Mouse (Mus musculus): ENCODE results near the gene Smarcad1. TPM values are rescaled to one million over a fixed set of nuclear protein-coding genes. Genes with fewer than 3 reads are reported as not detected.
A peak's percentile ranks its signal among the peaks of the same experiment; 100 is the strongest.
"Not testable (repeated sequence)": the region's sequence is repeated elsewhere in the genome, so short reads cannot be mapped to it uniquely, and the experiment has no call there.

The Smarcad1 gene
- polyA plus RNA-seq, 1 experiment = 10.4 TPM

- peaks cover 23% of the 10 kb centered on the region for H3K79me2 ChIP-seq (ENCODE audit: control insufficient read depth, insufficient read depth)
- peak overlapping the region; percentile 88 for H3K4me2 ChIP-seq (ENCODE audit: low read depth)
- TF ChIP-seq MYOD1 (IDR thresholded peaks at IDR 0.05; ENCODE audit: control insufficient read depth in 1 of 3, insufficient read length in 2 of 3, low read depth in 2 of 3) (no peak), REST (IDR thresholded peaks at IDR 0.05; ENCODE audit: insufficient read depth, insufficient read length) (no peak), CEBPB (IDR thresholded peaks at IDR 0.05; ENCODE audit: insufficient read depth, poor library complexity, severe bottlenecking) (no peak), POLR2AphosphoS2 (IDR thresholded peaks at IDR 0.05; ENCODE audit: insufficient read length, low read depth) (no peak), MAX (IDR thresholded peaks at IDR 0.05; ENCODE audit: low read depth) (no peak), USF1 (IDR thresholded peaks at IDR 0.05; ENCODE audit: low read depth) (no peak), SRF (IDR thresholded peaks at IDR 0.05; ENCODE audit: control insufficient read depth, insufficient read length, low read depth) (no peak), TCF12 (IDR thresholded peaks at IDR 0.05; ENCODE audit: insufficient read depth, poor library complexity, severe bottlenecking) (no peak), E2F4 (IDR thresholded peaks at IDR 0.05; ENCODE audit: insufficient read depth) (no peak), TCF3 (IDR thresholded peaks at IDR 0.05; ENCODE audit: insufficient read length, low read depth) (no peak), POLR2A (IDR thresholded peaks at IDR 0.05; ENCODE audit: insufficient read length, low read depth) (no peak), MYOG (IDR thresholded peaks at IDR 0.05; ENCODE audit: control insufficient read depth in 1 of 3, insufficient read depth in 1 of 3, insufficient read length in 2 of 3, low read depth in 2 of 3) (no peak)
- H3K4me3 ChIP-seq = peak overlapping the region; percentile 65
- H3K36me3 ChIP-seq (ENCODE audit: control insufficient read depth, insufficient read depth) = peaks cover 22% of the 10 kb centered on the region
- peak overlapping the region; percentile 99 for H3ac ChIP-seq (ENCODE audit: control insufficient read depth, insufficient read length)
- no peaks in the 10 kb centered on the region for H3K27me3 ChIP-seq (ENCODE audit: control insufficient read depth, insufficient read depth, insufficient read length)
Measured at GRCm38 (mm10) chr6:65041932-65042331, 451 bp upstream of the Smarcad1 start.

GRCm38 (mm10) chr6:65043241-65043640, 858 bp downstream of the Smarcad1 start:
- H3K36me3 ChIP-seq (ENCODE audit: control insufficient read depth, insufficient read depth) = peaks cover 22% of the 10 kb centered on the region
- TF ChIP-seq E2F4 (IDR thresholded peaks at IDR 0.05; ENCODE audit: insufficient read depth) = no peak
- no peak for TF ChIP-seq MYOD1 (IDR thresholded peaks at IDR 0.05; ENCODE audit: control insufficient read depth in 1 of 3, insufficient read length in 2 of 3, low read depth in 2 of 3)
- no peak for TF ChIP-seq POLR2A (IDR thresholded peaks at IDR 0.05; ENCODE audit: insufficient read length, low read depth)
- TF ChIP-seq MYOG (IDR thresholded peaks at IDR 0.05; ENCODE audit: control insufficient read depth in 1 of 3, insufficient read depth in 1 of 3, insufficient read length in 2 of 3, low read depth in 2 of 3) = no peak
- no peak for TF ChIP-seq SRF (IDR thresholded peaks at IDR 0.05; ENCODE audit: control insufficient read depth, insufficient read length, low read depth)
- TF ChIP-seq POLR2AphosphoS2 (IDR thresholded peaks at IDR 0.05; ENCODE audit: insufficient read length, low read depth) = no peak
- no peak for TF ChIP-seq TCF12 (IDR thresholded peaks at IDR 0.05; ENCODE audit: insufficient read depth, poor library complexity, severe bottlenecking)
- no peak for TF ChIP-seq MAX (IDR thresholded peaks at IDR 0.05; ENCODE audit: low read depth)
- H3K79me2 ChIP-seq (ENCODE audit: control insufficient read depth, insufficient read depth) = peaks cover 30% of the 10 kb centered on the region
- peak overlapping the region; percentile 65 for H3K4me3 ChIP-seq
- H3ac ChIP-seq (ENCODE audit: control insufficient read depth, insufficient read length) = peak overlapping the region; percentile 99
- H3K27me3 ChIP-seq (ENCODE audit: control insufficient read depth, insufficient read depth, insufficient read length) = no peaks in the 10 kb centered on the region
- H3K4me2 ChIP-seq (ENCODE audit: low read depth) = peak overlapping the region; percentile 81

- peaks cover 51% of the 10 kb centered on the region for H3K36me3 ChIP-seq (ENCODE audit: control insufficient read depth, insufficient read depth)
- no peak overlapping the region for H3K4me2 ChIP-seq (ENCODE audit: low read depth)
- no peaks in the 10 kb centered on the region for H3K27me3 ChIP-seq (ENCODE audit: control insufficient read depth, insufficient read depth, insufficient read length)
- H3K4me3 ChIP-seq = no peak overlapping the region
- no peak overlapping the region for H3ac ChIP-seq (ENCODE audit: control insufficient read depth, insufficient read length)
- TF ChIP-seq SRF (IDR thresholded peaks at IDR 0.05; ENCODE audit: control insufficient read depth, insufficient read length, low read depth) = no peak
- TF ChIP-seq MYOD1 (IDR thresholded peaks at IDR 0.05; ENCODE audit: control insufficient read depth in 1 of 3, insufficient read length in 2 of 3, low read depth in 2 of 3) = no peak
- no peak for TF ChIP-seq E2F4 (IDR thresholded peaks at IDR 0.05; ENCODE audit: insufficient read depth)
- TF ChIP-seq USF1 (IDR thresholded peaks at IDR 0.05; ENCODE audit: low read depth) = no peak
- TF ChIP-seq POLR2A (IDR thresholded peaks at IDR 0.05; ENCODE audit: insufficient read length, low read depth) = no peak
- no peak for TF ChIP-seq TCF12 (IDR thresholded peaks at IDR 0.05; ENCODE audit: insufficient read depth, poor library complexity, severe bottlenecking)
- no peak for TF ChIP-seq MYOG (IDR thresholded peaks at IDR 0.05; ENCODE audit: control insufficient read depth in 1 of 3, insufficient read depth in 1 of 3, insufficient read length in 2 of 3, low read depth in 2 of 3)
- no peak for TF ChIP-seq REST (IDR thresholded peaks at IDR 0.05; ENCODE audit: insufficient read depth, insufficient read length)
- TF ChIP-seq CEBPB (IDR thresholded peaks at IDR 0.05; ENCODE audit: insufficient read depth, poor library complexity, severe bottlenecking) = no peak
- TF ChIP-seq POLR2AphosphoS2 (IDR thresholded peaks at IDR 0.05; ENCODE audit: insufficient read length, low read depth) = no peak
- no peak for TF ChIP-seq TCF3 (IDR thresholded peaks at IDR 0.05; ENCODE audit: insufficient read length, low read depth)
- no peak for TF ChIP-seq MAX (IDR thresholded peaks at IDR 0.05; ENCODE audit: low read depth)
- H3K79me2 ChIP-seq (ENCODE audit: control insufficient read depth, insufficient read depth) = peaks cover 39% of the 10 kb centered on the region
Measured at GRCm38 (mm10) chr6:65049100-65049499, 6.7 kb downstream of the Smarcad1 start.

- Histone ChIP-seq H3K27me3 (ENCODE audit: control insufficient read depth, insufficient read depth, insufficient read length) (no peaks in the 10 kb centered on the region), H3K4me2 (ENCODE audit: low read depth) (no peak overlapping the region), H3K79me2 (ENCODE audit: control insufficient read depth, insufficient read depth) (peaks cover 5% of the 10 kb centered on the region), H3ac (ENCODE audit: control insufficient read depth, insufficient read length) (no peak overlapping the region), H3K4me3 (no peak overlapping the region), H3K36me3 (ENCODE audit: control insufficient read depth, insufficient read depth) (peaks cover 63% of the 10 kb centered on the region)
- TF ChIP-seq MYOG (IDR thresholded peaks at IDR 0.05; ENCODE audit: control insufficient read depth in 1 of 3, insufficient read depth in 1 of 3, insufficient read length in 2 of 3, low read depth in 2 of 3) (no peak), POLR2AphosphoS2 (IDR thresholded peaks at IDR 0.05; ENCODE audit: insufficient read length, low read depth) (no peak), TCF12 (IDR thresholded peaks at IDR 0.05; ENCODE audit: insufficient read depth, poor library complexity, severe bottlenecking) (no peak), MYOD1 (IDR thresholded peaks at IDR 0.05; ENCODE audit: control insufficient read depth in 1 of 3, insufficient read length in 2 of 3, low read depth in 2 of 3) (no peak), POLR2A (IDR thresholded peaks at IDR 0.05; ENCODE audit: insufficient read length, low read depth) (no peak), TCF3 (IDR thresholded peaks at IDR 0.05; ENCODE audit: insufficient read length, low read depth) (no peak), USF1 (IDR thresholded peaks at IDR 0.05; ENCODE audit: low read depth) (no peak), CEBPB (IDR thresholded peaks at IDR 0.05; ENCODE audit: insufficient read depth, poor library complexity, severe bottlenecking) (no peak), MAX (IDR thresholded peaks at IDR 0.05; ENCODE audit: low read depth) (no peak), SRF (IDR thresholded peaks at IDR 0.05; ENCODE audit: control insufficient read depth, insufficient read length, low read depth) (no peak), REST (IDR thresholded peaks at IDR 0.05; ENCODE audit: insufficient read depth, insufficient read length) (no peak), E2F4 (IDR thresholded peaks at IDR 0.05; ENCODE audit: insufficient read depth) (no peak)
Measured at GRCm38 (mm10) chr6:65056620-65057019, 14.2 kb downstream of the Smarcad1 start.

GRCm38 (mm10) chr6:65057137-65057536, 14.8 kb downstream of the Smarcad1 start:
- not testable (repeated sequence) for H3K79me2 ChIP-seq (ENCODE audit: control insufficient read depth, insufficient read depth); H3K4me2 ChIP-seq (ENCODE audit: low read depth); H3K27me3 ChIP-seq (ENCODE audit: control insufficient read depth, insufficient read depth, insufficient read length); H3K4me3 ChIP-seq; H3ac ChIP-seq (ENCODE audit: control insufficient read depth, insufficient read length)
- H3K36me3 ChIP-seq (ENCODE audit: control insufficient read depth, insufficient read depth) = peaks cover 62% of the 10 kb centered on the region
